24 mouse cellular contexts compared by ENCODE assay signal in genomic region chr9:108970623-108971022, GRCm38 (mm10). TPM values are rescaled to one million over a fixed set of nuclear protein-coding genes. Genes with fewer than 3 reads are reported as not detected.
"Had no signal": no experiment of that assay in that cellular context is flagged by ENCODE, and none has a peak within 500 bp of the region (broad histone marks: within the 10 kb centered on the region; RNA-seq: fewer than 3 reads in every experiment).

No protein-coding gene starts in this region.

- H3K27me3 ChIP-seq: neural tube, embryonic 13.5 days; neural tube, embryonic 15.5 days; stomach, embryonic 15.5 days had no signal

- H3K36me3 ChIP-seq: midbrain, embryonic 10.5 days; neural tube, embryonic 13.5 days; neural tube, embryonic 15.5 days; stomach, embryonic 15.5 days had no signal

- H3K4me1 ChIP-seq: megakaryocyte, embryonic 14.5 days; midbrain, embryonic 10.5 days; neural tube, embryonic 13.5 days; neural tube, embryonic 15.5 days; stomach, embryonic 15.5 days had no signal

- H3K9me3 ChIP-seq: megakaryocyte, embryonic 14.5 days; midbrain, embryonic 10.5 days; neural tube, embryonic 13.5 days; neural tube, embryonic 15.5 days; stomach, embryonic 15.5 days had no signal

- H3K4me2 ChIP-seq: lung, embryonic 14.5 days; neural tube, embryonic 13.5 days; neural tube, embryonic 15.5 days; stomach, embryonic 15.5 days had no signal

- H3K9ac ChIP-seq: liver, embryonic 14.5 days; lung, embryonic 14.5 days; neural tube, embryonic 13.5 days; neural tube, embryonic 15.5 days; stomach, embryonic 15.5 days had no signal

- ATAC-seq: midbrain, embryonic 16.5 days had no signal

- H3K4me3 ChIP-seq: megakaryocyte, embryonic 14.5 days; midbrain, embryonic 10.5 days; myocyte; neural tube, embryonic 13.5 days; neural tube, embryonic 15.5 days; stomach, embryonic 15.5 days had no signal

- H3K27ac ChIP-seq: liver, embryonic 14.5 days; midbrain, embryonic 10.5 days; neural tube, embryonic 13.5 days; neural tube, embryonic 15.5 days; stomach, embryonic 15.5 days; stomach, postnatal 0 days had no signal

- DNase-seq: lung, adult 18-20 months; lung, embryonic 14.5 days; lung, postnatal 10 days; lung, postnatal 4 days; midbrain, embryonic 14.5 days; retina, postnatal 1 day; right cerebral cortex, adult 18-20 months; right cerebral cortex, postnatal 25 days; thymus, adult 2 months; thymus, postnatal 25 days; thymus, postnatal 4 days had no signal

RNA-seq across cellular contexts. Expression of gene Ucn2, which starts 15.2 kb away (rescaled TPM):
- polyA plus RNA-seq: liver, embryonic 16.5 days; lung, embryonic 14.5 days; lung, embryonic 16.5 days; midbrain, embryonic 10.5 days; midbrain, embryonic 14.5 days; midbrain, embryonic 16.5 days; neural tube, embryonic 11.5 days; neural tube, embryonic 13.5 days; neural tube, embryonic 15.5 days; stomach, postnatal 0 days had no signal

RNA-seq across cellular contexts. Expression of gene Tmem89, which starts 56.2 kb away (rescaled TPM):
- polyA plus RNA-seq: liver, embryonic 14.5 days; liver, embryonic 16.5 days; lung, embryonic 14.5 days; midbrain, embryonic 10.5 days; midbrain, embryonic 14.5 days; midbrain, embryonic 16.5 days; myocyte; neural tube, embryonic 11.5 days; neural tube, embryonic 13.5 days; neural tube, embryonic 15.5 days; stomach, embryonic 15.5 days; urinary bladder, adult 2 months had no signal
